Mouse (Mus musculus) MEL (cell line): ENCODE measurements around the gene Plcg2. TPM values are rescaled to one million over a fixed set of nuclear protein-coding genes. Genes with fewer than 3 reads are reported as not detected.

Experiments
- DNase-seq: peaks from one replicate; pipeline ENCODE4 v3.0.0; 2011; ENCODE audit warnings: low read depth, low spot score
- H3K27ac ChIP-seq: 2 replicates; pipeline ENCODE4 v1.5.1; 2012; ENCODE audit warnings: low read depth, mild to moderate bottlenecking, control low read depth, low read length, moderate library complexity; ENCODE audit not compliant: control insufficient read depth
- H3K27me3 ChIP-seq, 2 experiments: fragments of 150-350 bp in 1 of 2; sonication (generic) in 1 of 2; 2 replicates each; pipeline ENCODE4 v1.6.1; 2012; ENCODE audit warnings: low read length in 2 of 2, mild to moderate bottlenecking in 2 of 2, improper control_type of control experiment in 1 of 2, moderate library complexity in 1 of 2; ENCODE audit not compliant: insufficient read depth in 2 of 2, control insufficient read depth in 1 of 2
- H3K36me3 ChIP-seq, 2 experiments: 2 replicates each; pipeline ENCODE4 v1.6.1; 2012 to 2014; ENCODE audit warnings: low read length in 2 of 2, improper control_type of control experiment in 1 of 2, inconsistent platforms in 1 of 2, mild to moderate bottlenecking in 1 of 2; ENCODE audit not compliant: insufficient read depth in 2 of 2, control insufficient read depth in 1 of 2
- H3K4me1 ChIP-seq, 2 experiments: fragments of 150-350 bp in 1 of 2; sonication (generic) in 1 of 2; 2 replicates each; pipeline ENCODE4 v1.6.1; 2012; ENCODE audit warnings: low read length in 2 of 2, improper control_type of control experiment in 1 of 2, mild to moderate bottlenecking in 1 of 2; ENCODE audit not compliant: insufficient read depth in 2 of 2, control insufficient read depth in 1 of 2
- H3K4me3 ChIP-seq, 2 experiments: fragments of 150-350 bp in 1 of 2; sonication (generic) in 1 of 2; 2 replicates each; pipeline ENCODE4 v1.5.1; 2012; ENCODE audit warnings: low read depth in 2 of 2, low read length in 2 of 2, mild to moderate bottlenecking in 2 of 2, moderate library complexity in 2 of 2, control low read depth in 1 of 2, improper control_type of control experiment in 1 of 2; ENCODE audit not compliant: control insufficient read depth in 1 of 2, insufficient read depth in 1 of 2
- H3K79me2 ChIP-seq: 2 replicates; pipeline ENCODE4 v1.6.1; 2012; ENCODE audit warnings: mild to moderate bottlenecking, low read length, moderate library complexity; ENCODE audit not compliant: control insufficient read depth, poor library complexity, insufficient read depth
- H3K9ac ChIP-seq: 2 replicates; pipeline ENCODE4 v1.6.1; 2012; ENCODE audit warnings: low read depth, mild to moderate bottlenecking, control low read depth, low read length, moderate library complexity; ENCODE audit not compliant: control insufficient read depth, poor library complexity, severe bottlenecking
- H3K9me3 ChIP-seq: fragments of 150-350 bp; sonication (generic); replicated peaks from 2 replicates; pipeline ENCODE4 v1.6.1; 2012; ENCODE audit warnings: mild to moderate bottlenecking, low read length, improper control_type of control experiment, moderate library complexity; ENCODE audit not compliant: insufficient read depth
- CHD1 ChIP-seq: IDR thresholded peaks from 2 replicates; pipeline ENCODE4 v1.6.1; 2012; ENCODE audit warnings: low read depth, mild to moderate bottlenecking, inconsistent platforms, low read length, improper control_type of control experiment
- ELF1 ChIP-seq: IDR thresholded peaks from 2 replicates; pipeline ENCODE4 v1.6.1; 2014; ENCODE audit warnings: low read depth, mild to moderate bottlenecking, inconsistent platforms, low read length, improper control_type of control experiment, moderate library complexity
- GABPA ChIP-seq: IDR thresholded peaks from 2 replicates; pipeline ENCODE4 v1.6.1; 2012; ENCODE audit warnings: low read depth, mild to moderate bottlenecking, inconsistent platforms, low read length, improper control_type of control experiment, moderate library complexity
- GATA1 ChIP-seq: IDR thresholded peaks from 2 replicates; pipeline ENCODE4 v1.6.1; 2011; ENCODE audit warnings: low read depth, low read length, improper control_type of control experiment
- JUND ChIP-seq: IDR thresholded peaks from 2 replicates; pipeline ENCODE4 v1.6.1; 2011; ENCODE audit warnings: low read depth, mild to moderate bottlenecking, improper control_type of control experiment, low read length
- KAT2A ChIP-seq: conservative IDR thresholded peaks from 2 replicates; pipeline ENCODE4 v1.6.1; 2012; ENCODE audit warnings: low read depth, low read length, improper control_type of control experiment, inconsistent platforms
- MAFK ChIP-seq: IDR thresholded peaks from 2 replicates; pipeline ENCODE4 v1.6.1; 2011; ENCODE audit warnings: low read depth, mild to moderate bottlenecking, low read length, improper control_type of control experiment, borderline replicate concordance
- MAX ChIP-seq: IDR thresholded peaks from 2 replicates; pipeline ENCODE4 v1.6.1; 2011; ENCODE audit warnings: low read length, improper control_type of control experiment
- MAZ ChIP-seq: IDR thresholded peaks from 2 replicates; pipeline ENCODE4 v1.6.1; 2012; ENCODE audit warnings: low read depth, mild to moderate bottlenecking, inconsistent platforms, low read length, improper control_type of control experiment
- MEF2A ChIP-seq: IDR thresholded peaks from 2 replicates; pipeline ENCODE4 v1.6.1; 2014; ENCODE audit warnings: low read depth, mild to moderate bottlenecking, inconsistent platforms, low read length, improper control_type of control experiment; ENCODE audit not compliant: poor library complexity, insufficient replicate concordance, severe bottlenecking; ENCODE audit errors: extremely low read depth
- MXI1 ChIP-seq: IDR thresholded peaks from 2 replicates; pipeline ENCODE4 v1.6.1; 2011; ENCODE audit warnings: mild to moderate bottlenecking, low read depth, low read length, improper control_type of control experiment
- MYB ChIP-seq: IDR thresholded peaks from 2 replicates; pipeline ENCODE4 v1.6.1; 2011; ENCODE audit warnings: mild to moderate bottlenecking, low read depth, low read length, improper control_type of control experiment
- NELFE ChIP-seq: IDR thresholded peaks from 2 replicates; pipeline ENCODE4 v1.6.1; 2011; ENCODE audit warnings: low read depth, low read length, improper control_type of control experiment
- POLR2AphosphoS2 ChIP-seq: IDR thresholded peaks from 2 replicates; pipeline ENCODE4 v1.6.1; 2011; ENCODE audit warnings: low read length, improper control_type of control experiment
- POLR2AphosphoS5 ChIP-seq: IDR thresholded peaks from 2 replicates; pipeline ENCODE4 v1.6.1; 2012; ENCODE audit warnings: low read depth, borderline replicate concordance, mild to moderate bottlenecking, inconsistent platforms, low read length, moderate library complexity, mixed read lengths
- RAD21 ChIP-seq: IDR thresholded peaks from 2 replicates; pipeline ENCODE4 v1.6.1; 2011; ENCODE audit warnings: mild to moderate bottlenecking, low read depth, low read length, improper control_type of control experiment
- UBTF ChIP-seq: IDR thresholded peaks from 2 replicates; pipeline ENCODE4 v1.6.1; 2012; ENCODE audit warnings: low read depth, mild to moderate bottlenecking, inconsistent platforms, low read length, improper control_type of control experiment, moderate library complexity, borderline replicate concordance; ENCODE audit not compliant: insufficient read depth
- USF1 ChIP-seq: IDR thresholded peaks from 2 replicates; pipeline ENCODE4 v1.6.1; 2014; ENCODE audit warnings: low read depth, mild to moderate bottlenecking, inconsistent platforms, low read length, improper control_type of control experiment, moderate library complexity
- USF2 ChIP-seq, 2 experiments: IDR thresholded peaks; 2 replicates each; pipeline ENCODE4 v1.6.1; 2011 to 2012; ENCODE audit warnings: improper control_type of control experiment in 2 of 2, low read length in 2 of 2, borderline replicate concordance in 1 of 2, inconsistent platforms in 1 of 2, low read depth in 1 of 2, mild to moderate bottlenecking in 1 of 2; ENCODE audit not compliant: insufficient read depth in 1 of 2
- ZKSCAN1 ChIP-seq: IDR thresholded peaks from 2 replicates; pipeline ENCODE4 v1.6.1; 2012; ENCODE audit warnings: low read depth, mild to moderate bottlenecking, inconsistent platforms, low read length, improper control_type of control experiment, moderate library complexity
- polyA plus RNA-seq, 2 experiments: library from polyadenylated mRNA; stranded (reverse) in 1 of 2; unstranded in 1 of 2; fragments of >175 nt in 1 of 2; fragments of >200 nt in 1 of 2; gene quantifications; 2 replicates each; pipeline versions ENCODE4 v1.2.1 to v1.2.4; 2012; ENCODE audit warnings: low replicate concordance in 2 of 2, low read depth in 1 of 2; ENCODE audit not compliant: insufficient read length in 2 of 2, insufficient read depth in 1 of 2, missing spikeins in 1 of 2
- total RNA-seq: library from RNA; depleted of rRNA; stranded (reverse); fragments of 300-350 nt; gene quantifications from 2 replicates; pipeline ENCODE4 v1.2.3, GENCODE M21; 2012

The Plcg2 gene
- total and polyA plus RNA-seq, 3 experiments: 21.0 to 78.7 (median 23.3) TPM

GRCm38 (mm10) chr8:117516876-117517565, 18.9 kb downstream of the Plcg2 start:
- DNase-seq: no peak
- no peak for TF ChIP-seq POLR2AphosphoS2
- no peak for TF ChIP-seq ELF1
- TF ChIP-seq UBTF: no peak
- TF ChIP-seq ZKSCAN1: no peak
- no peak for TF ChIP-seq GATA1
- no peak for TF ChIP-seq USF1
- TF ChIP-seq MAZ: no peak
- no peak for TF ChIP-seq USF2 (IDR thresholded peaks at IDR 0.05; ENCODE audit: borderline replicate concordance in 1 of 2, insufficient read depth in 1 of 2, low read depth in 1 of 2, low read length in 2 of 2)
- TF ChIP-seq MAFK: no peak
- TF ChIP-seq NELFE: no peak
- no peak for TF ChIP-seq KAT2A
- TF ChIP-seq POLR2AphosphoS5: no peak
- no peak for TF ChIP-seq MEF2A
- no peak for TF ChIP-seq MAX
- Histone ChIP-seq H3K27me3 (no peaks in the 10 kb centered on the region), H3K4me1 (no peaks in the 10 kb centered on the region), H3K9ac (no peak overlapping the region), H3K4me3 (no peak overlapping the region), H3K36me3 (no peaks in the 10 kb centered on the region), H3K9me3 (no peaks in the 10 kb centered on the region), H3K79me2 (0 out of 2 replicates have a peak, but pooled peaks cover 1% of the 10 kb centered on the region), H3K27ac (no peak overlapping the region)

- no peak overlapping the region for H3K27ac ChIP-seq
- H3K4me1 ChIP-seq: no peaks in the 10 kb centered on the region
- no peak overlapping the region for H3K4me3 ChIP-seq
- TF ChIP-seq MYB (no peak), MAZ (no peak), RAD21 (no peak), JUND (no peak), USF2 (IDR thresholded peaks at IDR 0.05; ENCODE audit: borderline replicate concordance in 1 of 2, insufficient read depth in 1 of 2, low read depth in 1 of 2, low read length in 2 of 2) (no peak), GABPA (no peak), CHD1 (no peak), MXI1 (no peak)
- no peaks in the 10 kb centered on the region for H3K27me3 ChIP-seq
- H3K9ac ChIP-seq: no peak overlapping the region
- DNase-seq: no peak
- H3K79me2 ChIP-seq: 0 out of 2 replicates have a peak, but pooled peaks cover 1% of the 10 kb centered on the region
- H3K9me3 ChIP-seq: no peaks in the 10 kb centered on the region
- H3K36me3 ChIP-seq: no peaks in the 10 kb centered on the region
Observed at GRCm38 (mm10) chr8:117517861-117518260, 19.8 kb downstream of the Plcg2 start.
